Mouse (Mus musculus) stomach, embryonic 14.5 days (tissue): ENCODE data around the gene Msx3. TPM values are rescaled to one million over a fixed set of nuclear protein-coding genes. Genes with fewer than 3 reads are reported as not detected.

ENCODE experiments used
- ATAC-seq: fragments of 200-750 bp; cut with Nextera tagmentation; 2 replicates; pipeline ENCODE4 v1.8.0; 2017; ENCODE audit warnings: low read depth, moderate TSS enrichment; ENCODE audit not compliant: insufficient number of reproducible peaks, insufficient read depth, low FRiP score
- H3K27ac ChIP-seq: fragments of 300-500 bp; sonication (generic); 2 replicates; pipeline ENCODE4 v1.5.1; 2014; ENCODE audit warnings: mild to moderate bottlenecking, low read length, moderate library complexity, mixed read lengths
- H3K27me3 ChIP-seq: fragments of 300-500 bp; sonication (generic); 2 replicates; pipeline ENCODE4 v1.6.1; 2014; ENCODE audit warnings: low read length, control low read depth, mixed read lengths; ENCODE audit not compliant: control insufficient read depth, insufficient read depth
- H3K36me3 ChIP-seq: fragments of 300-500 bp; sonication (generic); 2 replicates; pipeline ENCODE4 v1.6.1; 2014; ENCODE audit warnings: mild to moderate bottlenecking, control low read depth, low read length, moderate library complexity, mixed read lengths; ENCODE audit not compliant: control insufficient read depth, insufficient read depth
- H3K4me1 ChIP-seq: fragments of 300-500 bp; sonication (generic); 2 replicates; pipeline ENCODE4 v1.6.1; 2014; ENCODE audit warnings: low read length, control low read depth, mixed read lengths; ENCODE audit not compliant: control insufficient read depth, insufficient read depth
- H3K4me2 ChIP-seq: fragments of 300-500 bp; sonication (generic); replicated peaks from 2 replicates; pipeline ENCODE4 v1.6.1; 2014; ENCODE audit warnings: low read depth, low read length, control low read depth
- H3K4me3 ChIP-seq: fragments of 300-500 bp; sonication (generic); 2 replicates; pipeline ENCODE4 v1.5.1; 2014; ENCODE audit warnings: low read depth, low read length, control low read depth
- H3K9ac ChIP-seq: fragments of 300-500 bp; sonication (generic); replicated peaks from 2 replicates; pipeline ENCODE4 v1.6.1; 2014; ENCODE audit warnings: low read depth, mild to moderate bottlenecking, control low read depth, low read length, moderate library complexity, mixed read lengths
- H3K9me3 ChIP-seq: fragments of 300-500 bp; sonication (generic); 2 replicates; pipeline ENCODE4 v1.6.1; 2016; ENCODE audit warnings: low read depth, low read length, control low read depth; ENCODE audit not compliant: control insufficient read depth
- WGBS: fragments of 180-500 bp; shearing (Covaris S2); extraction: QIAGEN DNeasy Blood & Tissue Kit; methylation state at CpG from one replicate; pipeline ENCODE4 v1.1.7; 2014; 5-methylcytosine and 5-hydroxymethylcytosine counted together
- polyA plus RNA-seq: library from polyadenylated mRNA; unstranded; fragments of >200 nt; fragmentation: Nextera tagmentation; extraction: Ambion mirVana; gene quantifications from 2 replicates; pipeline ENCODE4 v1.2.1, GENCODE M21; 2014

The Msx3 gene
- polyA plus RNA-seq, 1 experiment from 2014 or later = not detected

DNA sequence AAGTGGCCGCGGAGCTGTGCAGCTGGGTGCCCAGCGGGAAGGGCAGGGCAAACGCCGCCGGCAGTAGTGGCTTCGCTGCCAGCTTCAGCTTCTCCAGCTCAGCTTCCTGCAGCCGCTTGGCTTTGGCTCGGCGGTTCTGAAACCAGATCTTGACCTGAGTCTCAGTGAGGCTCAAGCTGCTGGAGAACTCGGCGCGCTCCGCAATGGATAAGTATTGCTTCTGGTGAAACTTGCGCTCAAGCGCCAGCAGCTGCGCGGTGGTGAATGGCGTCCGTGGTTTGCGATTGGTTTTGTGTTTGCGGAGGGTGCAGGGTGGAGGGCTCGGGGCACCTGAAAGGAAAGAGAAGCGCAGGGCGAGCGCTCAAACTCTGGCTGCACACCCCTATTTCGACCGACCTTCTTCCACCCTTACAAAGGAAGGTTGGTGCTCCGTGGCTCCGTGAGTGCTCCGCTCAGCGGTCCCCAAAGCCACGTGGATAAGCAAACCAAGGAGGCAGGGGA lies 1.0 kb downstream of the Msx3 start:
- ATAC-seq = no peak
- Histone ChIP-seq H3K4me2 (peak overlapping the region; percentile 47), H3K27me3 (peaks cover 71% of the 10 kb centered on the region), H3K27ac (no peak overlapping the region), H3K4me3 (peak overlapping the region; percentile 19), H3K4me1 (peaks cover 3% of the 10 kb centered on the region; the same call in 1 of the 2 replicates), H3K9ac (no peak overlapping the region), H3K9me3 (no peaks in the 10 kb centered on the region), H3K36me3 (no peaks in the 10 kb centered on the region)
- under 1% methylated on average over 33 of the region's 33 CpGs for WGBS

DNA sequence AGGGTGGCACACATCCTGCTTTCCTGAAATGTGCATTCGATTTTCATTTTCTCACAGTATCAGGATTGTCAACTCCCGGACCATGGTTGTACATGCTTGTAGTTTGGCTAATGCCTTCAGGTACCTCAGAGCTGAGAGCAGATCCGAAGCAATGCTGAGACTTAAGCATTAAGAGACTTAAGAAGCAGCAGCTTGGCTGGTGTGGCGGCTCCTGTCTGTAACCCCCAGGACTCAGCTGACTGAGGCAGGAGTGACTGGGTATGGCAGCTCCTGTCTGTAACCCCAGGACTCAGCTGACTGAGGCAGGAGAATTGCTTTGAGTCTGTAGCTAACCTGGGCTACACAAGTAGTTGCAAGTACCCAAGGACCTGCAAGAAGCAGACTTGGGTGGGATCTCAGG lies 3.3 kb downstream of the Msx3 start:
- Histone ChIP-seq H3K9ac (no peak overlapping the region), H3K27me3 (peaks cover 55% of the 10 kb centered on the region), H3K9me3 (no peaks in the 10 kb centered on the region), H3K27ac (no peak overlapping the region), H3K36me3 (peaks cover 4% of the 10 kb centered on the region; the same call in 1 of the 2 replicates), H3K4me3 (no peak overlapping the region), H3K4me2 (no peak overlapping the region), H3K4me1 (peaks cover 3% of the 10 kb centered on the region; the same call in 1 of the 2 replicates)
- 78% methylated on average over 4 of the region's 4 CpGs for WGBS
- no peak for ATAC-seq

DNA sequence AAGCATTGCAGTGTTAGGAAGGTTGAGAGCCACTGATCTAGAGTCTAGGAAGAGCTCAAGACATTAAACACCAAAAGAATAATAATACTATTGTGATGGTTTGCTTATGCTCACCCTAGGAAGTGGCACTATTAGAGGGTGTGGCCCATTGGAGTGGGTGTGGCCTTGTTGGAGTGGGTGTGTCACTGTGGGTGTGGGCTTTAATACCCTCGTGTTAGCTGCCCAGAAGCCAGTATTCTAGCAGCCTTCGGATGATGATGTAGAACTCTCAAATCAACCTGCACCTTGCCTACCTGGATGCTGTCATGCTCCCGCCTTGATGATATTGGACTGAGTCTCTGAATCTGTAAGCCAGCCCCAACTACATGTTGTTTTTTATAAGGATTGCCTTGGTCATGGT lies 6.2 kb downstream of the Msx3 start:
- H3K27me3 ChIP-seq = peaks cover 28% of the 10 kb centered on the region
- ATAC-seq = no peak

DNA sequence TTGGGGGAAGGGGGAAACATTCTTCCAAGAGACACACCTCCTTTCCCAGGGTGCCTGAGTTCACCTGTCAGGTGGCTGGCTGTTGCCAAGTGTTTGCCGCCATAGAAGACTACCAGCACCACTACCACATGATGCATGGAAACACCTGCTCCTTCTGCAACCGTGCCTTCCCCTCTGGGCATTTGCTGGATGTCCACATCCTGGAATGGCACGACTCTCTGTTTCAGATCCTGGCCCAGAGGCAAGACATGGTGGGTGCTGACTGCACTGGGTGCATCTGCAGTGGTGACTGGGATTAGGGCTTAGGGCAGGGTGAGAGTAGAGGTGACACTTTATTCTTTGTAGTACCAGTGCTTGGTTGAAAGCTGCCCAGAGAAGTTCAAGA lies 11.7 kb downstream of the Msx3 start:
- H3K27ac ChIP-seq = no peak overlapping the region
- no peaks in the 10 kb centered on the region for H3K9me3 ChIP-seq
- H3K36me3 ChIP-seq = peaks cover 23% of the 10 kb centered on the region; the same call in 1 of the 2 replicates
- 0 out of 2 replicates have a peak overlapping the region, but pooled peaks have one; percentile 18 for H3K9ac ChIP-seq
- peak overlapping the region; percentile 84 for H3K4me3 ChIP-seq
- H3K4me2 ChIP-seq = peak overlapping the region; percentile 92
- WGBS = 50% methylated on average over 3 of the region's 3 CpGs
- no peak for ATAC-seq
- H3K4me1 ChIP-seq = peaks cover 11% of the 10 kb centered on the region
- H3K27me3 ChIP-seq = no peaks in the 10 kb centered on the region

More for the DNA sequence above, 6.2 kb downstream of the Msx3 start:
- Histone ChIP-seq H3K4me1 (peaks cover 2% of the 10 kb centered on the region; the same call in 1 of the 2 replicates), H3K4me2 (no peak overlapping the region), H3K4me3 (no peak overlapping the region), H3K36me3 (peaks cover 9% of the 10 kb centered on the region; the same call in 1 of the 2 replicates), H3K9me3 (no peaks in the 10 kb centered on the region), H3K9ac (no peak overlapping the region), H3K27ac (no peak overlapping the region)
- 57% methylated on average over 3 of the region's 3 CpGs for WGBS

DNA sequence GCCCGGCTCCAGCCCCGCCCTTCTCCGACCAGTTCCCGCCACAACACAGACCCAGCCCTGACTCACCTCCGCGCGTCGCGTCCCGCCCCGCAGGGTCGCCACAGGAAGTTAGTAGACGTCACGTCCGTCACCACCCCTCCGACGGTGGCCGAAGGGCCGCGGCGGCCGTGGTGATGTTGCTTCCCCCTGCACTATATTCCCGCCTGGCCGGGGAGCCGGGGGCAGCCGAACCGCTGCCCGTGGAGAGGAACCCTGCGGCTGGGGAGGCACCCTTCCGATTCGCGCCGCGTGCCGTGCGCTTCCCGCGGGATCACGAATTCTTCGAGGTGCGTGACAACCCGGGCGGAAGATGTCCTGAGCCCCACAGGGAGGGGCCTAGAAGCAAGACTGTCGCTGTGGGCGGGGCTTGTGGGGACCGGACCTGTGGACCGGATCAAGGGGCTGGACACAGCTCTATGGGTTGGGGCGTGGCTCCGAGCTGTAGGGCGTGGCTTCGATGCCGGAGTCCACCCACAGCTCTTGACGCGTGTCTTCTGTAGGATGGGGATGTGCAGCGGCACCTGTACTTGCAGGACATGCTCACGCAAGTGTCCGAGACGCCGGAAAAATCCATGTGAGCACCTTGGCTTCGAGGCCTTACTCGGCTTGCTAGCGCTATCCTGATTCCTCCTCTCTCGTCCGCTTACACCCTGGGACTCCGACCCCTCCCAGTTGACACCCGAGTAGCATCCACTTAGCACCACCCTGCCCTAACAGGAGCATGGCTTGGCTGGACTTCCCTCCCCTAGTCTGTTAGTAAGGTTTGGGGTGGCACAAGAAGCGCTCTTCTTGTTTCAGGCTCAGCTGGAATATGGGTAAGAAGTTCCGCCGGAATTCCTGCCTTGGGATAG lies 12.4 kb downstream of the Msx3 start, which contains the start of the genes Zfp511 and Tubgcp2:
Gene Zfp511 (plus strand): TSS at position 111 of the 890 bp plus-strand sequence.
Gene Tubgcp2 (minus strand): TSS at position 389 of the 890 bp plus-strand sequence.
- H3K27me3 ChIP-seq = no peaks in the 10 kb centered on the region
- peak within 1 kb of the TSS; percentile 69 for H3K27ac ChIP-seq
- peak within 1 kb of the TSS; percentile 84 for H3K4me3 ChIP-seq
- peaks cover 27% of the 10 kb centered on the region for H3K36me3 ChIP-seq
- H3K4me2 ChIP-seq = peak within 1 kb of the TSS; percentile 92
- peak; percentile 97 for ATAC-seq
- WGBS = 1% methylated on average over 69 of the region's 69 CpGs
- peak within 1 kb of the TSS; percentile 62 for H3K9ac ChIP-seq
- peaks cover 11% of the 10 kb centered on the region for H3K4me1 ChIP-seq
- H3K9me3 ChIP-seq = no peaks in the 10 kb centered on the region

DNA sequence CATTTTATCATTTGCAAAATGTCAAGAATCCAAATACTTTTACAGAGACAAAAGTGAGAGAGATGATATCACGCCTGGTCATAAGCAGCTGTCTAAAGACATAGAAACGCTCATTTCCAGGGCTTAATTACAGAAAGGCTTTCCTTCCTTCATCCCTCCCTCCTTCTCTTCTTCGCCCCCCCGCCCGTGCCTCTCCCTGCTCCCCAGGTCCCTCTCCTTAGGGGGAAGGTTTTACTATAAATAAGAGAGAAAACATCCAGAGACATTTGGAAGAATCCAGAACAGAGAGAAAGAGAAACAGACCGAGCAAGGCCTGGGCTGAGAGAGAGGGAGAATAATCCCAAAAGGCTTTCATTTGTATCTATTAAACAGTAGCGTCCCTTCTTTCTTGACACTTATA lies 13.4 kb downstream of the Msx3 start:
- 13% methylated on average over 7 of the region's 7 CpGs for WGBS
- Histone ChIP-seq H3K36me3 (peaks cover 32% of the 10 kb centered on the region), H3K4me3 (peak overlapping the region; percentile 84), H3K27ac (no peak overlapping the region), H3K4me2 (peak overlapping the region; percentile 92), H3K27me3 (no peaks in the 10 kb centered on the region), H3K9ac (peak overlapping the region; percentile 62), H3K4me1 (peaks cover 11% of the 10 kb centered on the region), H3K9me3 (no peaks in the 10 kb centered on the region)
- ATAC-seq = no peak

DNA sequence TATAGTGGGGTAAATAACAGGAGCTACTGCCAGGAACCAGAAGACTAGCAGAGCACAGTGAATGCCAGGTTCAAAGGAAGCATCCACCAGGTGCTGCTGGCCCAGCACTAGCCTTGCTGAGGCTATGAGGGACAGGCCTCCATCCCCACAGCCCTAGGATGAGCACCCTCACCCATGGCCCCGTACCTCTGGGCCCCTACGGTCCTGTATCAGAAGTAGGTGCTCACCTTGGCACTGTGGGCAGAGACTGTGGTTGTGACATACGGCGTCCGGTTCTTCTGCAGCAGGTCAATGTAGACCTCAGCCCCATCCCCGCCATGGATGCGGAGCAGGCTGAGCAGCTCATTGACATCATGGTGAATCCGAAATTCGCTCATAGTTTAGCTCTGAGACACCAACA lies 15.5 kb downstream of the Msx3 start:
- Histone ChIP-seq H3K27me3 (no peaks in the 10 kb centered on the region), H3K4me1 (peaks cover 11% of the 10 kb centered on the region), H3K9ac (no peak overlapping the region), H3K4me3 (no peak overlapping the region), H3K27ac (no peak overlapping the region), H3K4me2 (no peak overlapping the region), H3K9me3 (no peaks in the 10 kb centered on the region), H3K36me3 (peaks cover 45% of the 10 kb centered on the region)
- 94% methylated on average over 9 of the region's 9 CpGs for whole genome bisulfite sequencing
- no peak for ATAC-seq

DNA sequence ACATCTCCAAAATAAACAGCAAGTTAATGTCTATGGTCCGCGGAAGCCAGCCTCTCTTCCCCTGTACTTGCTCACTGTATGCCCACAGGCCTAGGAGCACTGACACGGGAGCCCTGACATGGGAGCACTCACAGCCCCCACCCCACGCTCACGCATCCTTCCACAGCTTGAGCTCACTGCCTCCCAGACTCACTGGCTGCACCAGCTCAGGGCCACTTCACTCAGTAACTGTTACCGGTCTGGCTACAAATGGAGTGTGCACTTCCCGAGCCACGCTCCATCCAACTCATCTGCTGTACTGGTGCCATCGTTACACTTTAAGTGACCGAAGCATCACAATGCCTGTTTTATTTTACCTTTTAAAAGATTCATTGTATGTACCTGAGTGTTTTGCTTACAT lies 16.5 kb downstream of the Msx3 start:
- H3K4me3 ChIP-seq = no peak overlapping the region
- no peak overlapping the region for H3K4me2 ChIP-seq
- ATAC-seq = no peak
- H3K9me3 ChIP-seq = no peaks in the 10 kb centered on the region; the same call in 1 of the 2 replicates
- H3K9ac ChIP-seq = no peak overlapping the region
- H3K27ac ChIP-seq = no peak overlapping the region
- peaks cover 10% of the 10 kb centered on the region for H3K4me1 ChIP-seq
- H3K36me3 ChIP-seq = peaks cover 50% of the 10 kb centered on the region
- H3K27me3 ChIP-seq = no peaks in the 10 kb centered on the region
- WGBS = 93% methylated on average over 10 of the region's 10 CpGs
